Mouse (Mus musculus) heart, embryonic 11.5 days (tissue): Measurements from ENCODE around the gene Pde6h. TPM values are rescaled to one million over a fixed set of nuclear protein-coding genes. Genes with fewer than 3 reads are reported as not detected.
A peak's percentile ranks its signal among the peaks of the same experiment; 100 is the strongest.

Experiments used
- ATAC-seq: fragments of 200-750 bp; cut with Nextera tagmentation; replicated peaks from 2 replicates; pipeline ENCODE4 v1.8.0; 2017; ENCODE audit warnings: moderate library complexity; ENCODE audit not compliant: insufficient number of reproducible peaks, low FRiP score, low TSS enrichment
- H3K27ac ChIP-seq: fragments of 300-500 bp; sonication (generic); 2 replicates; pipeline ENCODE4 v1.5.1; 2014; ENCODE audit warnings: mild to moderate bottlenecking, low read depth, low read length
- H3K27me3 ChIP-seq: fragments of 300-500 bp; sonication (generic); 2 replicates; pipeline ENCODE4 v1.6.1; 2014; ENCODE audit warnings: mild to moderate bottlenecking, low read length, mixed read lengths; ENCODE audit not compliant: control insufficient read depth, insufficient read depth
- H3K36me3 ChIP-seq: fragments of 300-500 bp; sonication (generic); 2 replicates; pipeline ENCODE4 v1.6.1; 2014; ENCODE audit warnings: mild to moderate bottlenecking, low read length, moderate library complexity, mixed read lengths; ENCODE audit not compliant: control insufficient read depth, insufficient read depth
- H3K4me1 ChIP-seq: fragments of 300-500 bp; sonication (generic); 2 replicates; pipeline ENCODE4 v1.6.1; 2014; ENCODE audit warnings: low read length; ENCODE audit not compliant: control insufficient read depth, insufficient read depth
- H3K4me2 ChIP-seq: fragments of 300-500 bp; sonication (generic); 2 replicates; pipeline ENCODE4 v1.6.1; 2014; ENCODE audit warnings: mild to moderate bottlenecking, moderate library complexity
- H3K4me3 ChIP-seq: fragments of 300-500 bp; sonication (generic); 2 replicates; pipeline ENCODE4 v1.5.1; 2014; ENCODE audit warnings: low read depth, low read length
- H3K9ac ChIP-seq: fragments of 300-500 bp; sonication (generic); 2 replicates; pipeline ENCODE4 v1.6.1; 2014; ENCODE audit warnings: mild to moderate bottlenecking, low read depth, low read length, moderate library complexity
- H3K9me3 ChIP-seq: fragments of 300-500 bp; sonication (generic); replicated peaks from 2 replicates; pipeline ENCODE4 v1.6.1; 2016; ENCODE audit warnings: low read length; ENCODE audit not compliant: control insufficient read depth
- WGBS: fragments of 180-500 bp; shearing (Covaris S2); extraction: QIAGEN DNeasy Blood & Tissue Kit; methylation state at CpG from one replicate; pipeline ENCODE4 v1.1.7; 2014; ENCODE audit not compliant: insufficient replicate concordance; 5-methylcytosine and 5-hydroxymethylcytosine counted together
- polyA plus RNA-seq: library from polyadenylated mRNA; unstranded; fragments of >200 nt; fragmentation: Nextera tagmentation; extraction: Ambion mirVana; gene quantifications from 2 replicates; pipeline ENCODE4 v1.2.1, GENCODE M21; 2014

The Pde6h gene
- polyA plus RNA-seq, 1 experiment from 2014 or later = 0.43 TPM

DNA sequence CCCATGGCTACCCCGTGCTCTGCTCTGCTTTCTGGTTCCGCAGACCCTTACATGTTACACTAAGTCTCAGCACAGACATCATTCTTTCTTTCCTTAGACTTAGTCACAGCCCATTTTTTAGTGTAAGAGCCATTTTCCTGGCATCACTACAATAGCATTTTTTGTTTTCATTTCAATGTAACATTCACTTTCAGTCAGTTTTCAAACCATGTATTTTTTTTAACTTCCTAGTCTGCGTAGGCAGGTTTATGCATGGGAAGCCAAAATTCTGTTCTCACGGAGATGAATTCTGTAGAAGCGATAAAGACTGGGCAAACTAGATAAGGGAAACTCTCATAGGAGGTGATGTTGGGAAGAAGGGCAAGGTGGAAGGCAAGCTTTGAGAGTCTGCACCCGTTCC is 34.1 kb upstream of the Pde6h start:
- Histone ChIP-seq H3K9ac (no peak overlapping the region), H3K4me1 (no peaks in the 10 kb centered on the region), H3K27ac (no peak overlapping the region), H3K4me2 (no peak overlapping the region), H3K36me3 (no peaks in the 10 kb centered on the region), H3K9me3 (no peaks in the 10 kb centered on the region), H3K27me3 (no peaks in the 10 kb centered on the region), H3K4me3 (no peak overlapping the region)
- no peak for ATAC-seq
- 85% methylated on average over 6 of the region's 6 CpGs for WGBS

DNA sequence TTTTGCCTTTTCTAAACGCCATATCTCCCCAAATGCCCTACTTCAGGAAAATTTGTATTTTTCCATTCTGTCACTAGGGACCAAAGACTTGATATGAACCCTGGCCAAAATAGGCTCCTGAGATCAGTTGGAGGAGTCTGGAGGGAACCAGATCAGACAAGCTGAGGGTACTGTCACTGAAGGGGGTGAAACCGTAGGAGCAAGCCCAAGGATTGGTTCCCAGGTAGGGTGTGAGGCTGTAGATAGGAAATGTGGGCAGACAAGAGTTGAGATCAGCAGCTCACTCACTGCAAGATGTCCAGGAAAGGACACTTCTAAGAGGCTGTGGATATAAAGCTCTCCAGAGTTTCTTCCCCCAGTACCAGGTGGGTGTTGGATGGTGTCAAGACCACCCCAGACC is 31.6 kb upstream of the Pde6h start:
- ATAC-seq = no peak
- H3K9ac ChIP-seq = no peak overlapping the region
- no peaks in the 10 kb centered on the region for H3K27me3 ChIP-seq
- no peak overlapping the region for H3K27ac ChIP-seq
- no peaks in the 10 kb centered on the region for H3K9me3 ChIP-seq
- no peaks in the 10 kb centered on the region for H3K36me3 ChIP-seq
- 0 out of 2 replicates have a peak, but pooled peaks cover 4% of the 10 kb centered on the region for H3K4me1 ChIP-seq
- WGBS = 52% methylated on average over 2 of the region's 2 CpGs
- no peak overlapping the region for H3K4me2 ChIP-seq
- no peak overlapping the region for H3K4me3 ChIP-seq

DNA sequence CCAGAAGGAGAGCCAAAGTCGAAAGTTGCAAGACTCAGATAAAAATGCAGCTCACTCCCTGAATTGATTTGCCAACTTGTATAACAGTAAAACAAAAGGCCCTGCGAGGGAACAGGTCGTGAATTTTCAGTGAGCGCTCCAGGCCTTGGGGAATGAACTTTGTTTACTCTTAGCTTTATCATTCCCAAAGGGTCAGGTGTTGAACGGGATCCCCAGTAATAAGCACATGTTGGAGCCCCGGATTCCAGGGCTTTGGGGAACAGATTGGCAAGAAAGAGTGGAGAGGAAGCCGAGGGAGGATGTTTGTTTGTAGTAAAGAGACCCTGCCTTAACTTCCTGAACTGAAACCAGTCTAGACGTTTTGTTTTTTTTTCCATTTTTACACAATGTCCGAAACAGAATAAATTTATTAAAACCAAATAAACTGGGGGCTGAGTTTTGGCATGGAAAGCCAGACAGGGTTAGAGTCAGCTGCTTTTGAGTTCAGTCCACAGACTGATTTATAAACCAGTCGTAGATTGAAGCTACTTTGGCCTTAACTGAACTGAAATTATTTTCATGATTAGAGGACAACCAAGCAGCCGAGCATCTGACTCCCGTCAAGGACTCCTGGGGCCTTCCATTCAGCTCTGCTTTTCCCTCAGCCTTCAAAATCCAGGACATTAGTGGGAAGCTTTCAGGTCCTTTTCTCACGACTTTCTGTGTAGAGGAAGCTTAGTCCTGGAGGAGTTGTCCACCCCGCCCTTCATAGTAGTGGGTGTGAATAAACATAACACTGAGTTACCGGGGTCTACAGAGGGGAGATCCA is 28.9 kb upstream of the Pde6h start:
- Histone ChIP-seq H3K4me1 (peaks cover 24% of the 10 kb centered on the region), H3K9ac (no peak overlapping the region), H3K4me3 (no peak overlapping the region), H3K36me3 (no peaks in the 10 kb centered on the region), H3K4me2 (no peak overlapping the region), H3K9me3 (no peaks in the 10 kb centered on the region), H3K27me3 (no peaks in the 10 kb centered on the region), H3K27ac (peak overlapping the region; percentile 37)
- WGBS = 46% methylated on average over 15 of the region's 15 CpGs
- ATAC-seq = no peak

DNA sequence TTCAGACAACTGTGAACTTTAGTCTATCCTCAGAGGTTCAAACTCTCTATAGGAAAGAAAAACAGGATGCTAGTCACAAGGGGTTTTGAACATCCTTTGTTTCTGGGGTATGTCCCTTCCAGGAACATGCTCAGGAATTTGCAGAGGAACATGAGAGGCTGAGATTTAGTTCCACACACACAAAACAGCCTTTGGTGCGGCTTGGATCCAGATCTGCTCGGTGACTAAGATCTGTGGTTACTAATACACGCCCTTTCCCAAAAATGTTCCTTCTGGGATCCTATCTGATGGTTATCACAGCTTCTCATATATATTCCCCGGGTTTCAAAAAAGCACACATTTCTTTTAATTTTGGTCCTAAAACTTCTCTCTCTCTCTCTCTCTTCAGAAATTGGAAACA is 25.8 kb upstream of the Pde6h start:
- Histone ChIP-seq H3K4me2 (no peak overlapping the region), H3K27me3 (no peaks in the 10 kb centered on the region), H3K4me3 (no peak overlapping the region), H3K4me1 (peaks cover 24% of the 10 kb centered on the region), H3K36me3 (no peaks in the 10 kb centered on the region), H3K9ac (no peak overlapping the region), H3K27ac (peak overlapping the region; percentile 74), H3K9me3 (no peaks in the 10 kb centered on the region)
- 48% methylated on average over 4 of the region's 4 CpGs for WGBS
- ATAC-seq = no peak

DNA sequence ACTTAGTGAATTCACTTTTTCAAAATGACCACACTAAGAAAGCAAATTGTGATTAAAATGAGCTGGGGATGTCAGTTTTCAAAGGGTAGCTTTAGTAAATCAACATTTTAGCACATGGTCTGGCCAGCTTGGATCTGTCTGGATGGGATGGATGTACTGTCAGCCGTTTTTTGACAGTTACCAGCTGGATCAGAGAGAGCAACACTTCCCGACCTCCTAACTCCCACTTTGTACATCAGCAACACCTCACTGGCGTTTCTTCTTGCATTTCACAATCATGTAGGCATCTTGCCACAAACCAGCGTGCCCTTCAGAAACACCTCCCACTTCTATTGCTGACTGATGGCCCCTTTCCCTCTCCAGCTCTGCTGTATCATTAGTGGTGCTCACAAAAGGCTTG is 25.4 kb upstream of the Pde6h start:
- H3K4me3 ChIP-seq = no peak overlapping the region
- peak; percentile 72; the same call in 1 of the 2 replicates for ATAC-seq
- H3K4me1 ChIP-seq = peaks cover 24% of the 10 kb centered on the region
- H3K9me3 ChIP-seq = no peaks in the 10 kb centered on the region
- 28% methylated on average over 4 of the region's 4 CpGs for WGBS
- H3K9ac ChIP-seq = no peak overlapping the region
- H3K27ac ChIP-seq = peak overlapping the region; percentile 74; the same call in 1 of the 2 replicates
- no peaks in the 10 kb centered on the region for H3K36me3 ChIP-seq
- H3K27me3 ChIP-seq = no peaks in the 10 kb centered on the region
- no peak overlapping the region for H3K4me2 ChIP-seq

DNA sequence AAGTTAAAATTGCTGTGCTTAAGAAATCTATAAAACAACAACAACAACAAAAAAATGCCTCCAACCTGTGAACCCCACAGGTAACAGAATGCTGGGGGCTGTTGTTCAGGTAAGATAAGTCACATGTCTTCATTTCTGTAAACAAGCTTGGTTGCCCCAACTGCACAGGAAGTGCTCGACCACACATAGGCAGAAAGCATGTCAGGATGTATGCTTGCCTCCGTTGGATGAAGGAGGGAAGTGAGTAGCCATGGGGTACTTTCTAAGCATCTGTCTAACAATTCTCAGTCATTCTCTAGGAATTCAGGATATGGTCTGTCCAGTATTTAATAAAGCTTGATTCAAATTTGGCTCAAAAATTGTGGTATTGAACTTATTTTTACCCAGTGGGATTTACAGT is 24.7 kb upstream of the Pde6h start:
- ATAC-seq = no peak
- Histone ChIP-seq H3K4me2 (no peak overlapping the region), H3K9me3 (no peaks in the 10 kb centered on the region), H3K27me3 (no peaks in the 10 kb centered on the region), H3K4me3 (no peak overlapping the region), H3K27ac (peak overlapping the region; percentile 74; the same call in 1 of the 2 replicates), H3K4me1 (peaks cover 24% of the 10 kb centered on the region), H3K36me3 (no peaks in the 10 kb centered on the region), H3K9ac (no peak overlapping the region)
- 51% methylated on average over 2 of the region's 2 CpGs for WGBS

DNA sequence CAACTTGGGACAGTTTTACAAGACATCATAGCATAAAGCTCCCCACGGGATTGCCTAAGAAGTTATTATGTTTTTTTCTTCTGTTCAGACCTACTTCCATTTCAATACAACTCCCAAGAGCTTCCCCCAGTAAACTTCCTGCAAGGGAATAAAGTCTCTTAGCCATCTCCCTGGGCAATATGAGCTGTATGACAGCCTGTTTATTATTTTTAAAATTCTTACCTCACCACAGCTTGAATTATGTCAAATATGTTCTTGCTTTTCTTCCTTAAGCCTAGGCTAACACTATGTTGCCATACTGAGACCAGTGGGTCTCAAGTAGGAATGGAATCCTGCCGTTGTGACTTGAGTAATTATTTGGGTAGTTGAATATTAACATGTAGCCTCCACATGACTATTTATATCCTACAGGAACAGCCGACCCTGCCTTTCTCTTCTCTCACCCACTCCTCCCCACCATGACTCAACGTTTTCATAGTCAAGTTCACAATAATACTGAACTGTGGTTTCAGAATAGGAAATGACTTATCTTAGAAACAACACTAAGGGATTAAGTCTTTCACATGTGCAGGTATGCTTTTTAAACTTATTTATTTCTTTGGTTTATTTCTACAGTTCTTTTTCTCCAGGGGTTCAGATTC is 23.1 kb upstream of the Pde6h start:
- Histone ChIP-seq H3K27me3 (no peaks in the 10 kb centered on the region), H3K36me3 (no peaks in the 10 kb centered on the region), H3K9ac (no peak overlapping the region), H3K9me3 (no peaks in the 10 kb centered on the region), H3K4me3 (no peak overlapping the region), H3K27ac (no peak overlapping the region), H3K4me2 (no peak overlapping the region), H3K4me1 (peaks cover 21% of the 10 kb centered on the region)
- no peak for ATAC-seq
- 49% methylated on average over 4 of the region's 4 CpGs for WGBS

DNA sequence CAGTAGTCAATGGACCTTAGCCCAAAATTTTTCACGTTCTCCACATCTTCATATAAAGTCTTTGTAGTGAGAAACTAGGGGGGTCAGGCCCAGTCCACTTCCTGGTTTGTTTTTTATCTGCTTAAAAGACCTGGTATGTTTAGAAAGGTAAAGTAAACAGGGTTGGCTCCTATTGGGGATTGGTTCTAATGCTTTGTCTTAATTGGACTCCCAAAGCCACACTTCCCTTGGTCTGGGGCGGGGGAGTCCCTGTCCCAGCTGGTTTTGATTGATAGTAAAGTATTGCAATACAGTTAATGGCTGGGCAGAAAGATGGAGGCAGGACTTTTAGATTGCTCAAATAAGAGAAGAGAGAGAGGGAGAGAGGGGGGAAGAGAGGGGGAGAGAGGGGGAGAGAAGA is 22.6 kb upstream of the Pde6h start:
- ATAC-seq = no peak
- no peak overlapping the region for H3K9ac ChIP-seq
- no peaks in the 10 kb centered on the region for H3K9me3 ChIP-seq
- no peaks in the 10 kb centered on the region for H3K27me3 ChIP-seq
- H3K27ac ChIP-seq = no peak overlapping the region
- H3K4me1 ChIP-seq = peaks cover 21% of the 10 kb centered on the region
- H3K4me3 ChIP-seq = no peak overlapping the region
- no peaks in the 10 kb centered on the region for H3K36me3 ChIP-seq
- H3K4me2 ChIP-seq = no peak overlapping the region
- WGBS = 66% methylated on average over 2 of the region's 2 CpGs
